Mouse (Mus musculus): ENCODE measurements around the gene Cyp2c54. TPM values are rescaled to one million over a fixed set of nuclear protein-coding genes. Genes with fewer than 3 reads are reported as not detected.
"Not testable (repeated sequence)": the region's sequence is repeated elsewhere in the genome, so short reads cannot be mapped to it uniquely, and the experiment has no call there.

Cyp2c54 gene
- not detected in 2 replicates for total RNA-seq (2015)
- not detected in 2 replicates for total RNA-seq (2017)

GRCm38 (mm10) chr19:40073701-40074100 is at the start of gene Cyp2c54:
TSS of gene Cyp2c54 (minus strand) at chr19:40073827.
- no peak for ATAC-seq (replicated peaks; ENCODE audit: poor library complexity)

GRCm38 (mm10) chr19:40119624-40120023 is 46.0 kb upstream of the Cyp2c54 start:
- ATAC-seq (replicated peaks; ENCODE audit: poor library complexity) = not testable (repeated sequence)

- ATAC-seq (replicated peaks; ENCODE audit: poor library complexity) = no peak
These were observed 17.5 kb upstream of the Cyp2c54 start for GRCm38 (mm10) chr19:40091111-40091510.

GRCm38 (mm10) chr19:40089421-40089820 is 15.8 kb upstream of the Cyp2c54 start, which contains the start of gene Cyp2c50:
TSS of gene Cyp2c50 (plus strand) at chr19:40089688.
- not testable (repeated sequence) for ATAC-seq (replicated peaks; ENCODE audit: poor library complexity)

- ATAC-seq (replicated peaks; ENCODE audit: poor library complexity) = no peak
These were observed 14.8 kb upstream of the Cyp2c54 start for GRCm38 (mm10) chr19:40088381-40088780.

GRCm38 (mm10) chr19:39992140-39992539 is 81.5 kb downstream of the Cyp2c54 start, which contains the start of gene Cyp2c37:
TSS of gene Cyp2c37 (plus strand) at chr19:39992424.
- not testable (repeated sequence) for ATAC-seq (replicated peaks; ENCODE audit: poor library complexity)

- ATAC-seq (replicated peaks; ENCODE audit: poor library complexity) = no peak
These were observed 84.2 kb downstream of the Cyp2c54 start for GRCm38 (mm10) chr19:39989471-39989870.

Other genes starting within 250 kb of the Cyp2c54 start
- not detected in 2 replicates for gene Cyp2c69, start 187.0 kb downstream of the Cyp2c54 start, total RNA-seq (2015)
- gene Cyp2c69, start 187.0 kb downstream of the Cyp2c54 start, total RNA-seq (2017) = not detected in 2 replicates
- not detected in 2 replicates for gene Cyp2c37, start 81.4 kb downstream of the Cyp2c54 start, total RNA-seq (2015)
- not detected in 2 replicates for gene Cyp2c37, start 81.4 kb downstream of the Cyp2c54 start, total RNA-seq (2017)
- not detected in 2 replicates for gene Cyp2c50, start 15.9 kb upstream of the Cyp2c54 start, total RNA-seq (2015)
- not detected in 2 replicates for gene Cyp2c50, start 15.9 kb upstream of the Cyp2c54 start, total RNA-seq (2017)
- gene Cyp2c70, start 113.5 kb upstream of the Cyp2c54 start, total RNA-seq (2015) = not detected in 2 replicates
- not detected in 2 replicates for gene Cyp2c70, start 113.5 kb upstream of the Cyp2c54 start, total RNA-seq (2017)
- gene Pdlim1, start 198.0 kb upstream of the Cyp2c54 start, total RNA-seq (2015) = 49.9 and 83.4 TPM in 2 replicates
- 36.9 and 46.5 TPM in 2 replicates for gene Pdlim1, start 198.0 kb upstream of the Cyp2c54 start, total RNA-seq (2017)